Mouse (Mus musculus): ENCODE measurements around the gene Epb41l2. TPM values are rescaled to one million over a fixed set of nuclear protein-coding genes. Genes with fewer than 3 reads are reported as not detected.

Gene Epb41l2
- 17.2 and 20.6 TPM in 2 replicates for polyA plus RNA-seq (2014; fragmentation: Nextera tagmentation; extraction: Ambion mirVana)

DNA sequence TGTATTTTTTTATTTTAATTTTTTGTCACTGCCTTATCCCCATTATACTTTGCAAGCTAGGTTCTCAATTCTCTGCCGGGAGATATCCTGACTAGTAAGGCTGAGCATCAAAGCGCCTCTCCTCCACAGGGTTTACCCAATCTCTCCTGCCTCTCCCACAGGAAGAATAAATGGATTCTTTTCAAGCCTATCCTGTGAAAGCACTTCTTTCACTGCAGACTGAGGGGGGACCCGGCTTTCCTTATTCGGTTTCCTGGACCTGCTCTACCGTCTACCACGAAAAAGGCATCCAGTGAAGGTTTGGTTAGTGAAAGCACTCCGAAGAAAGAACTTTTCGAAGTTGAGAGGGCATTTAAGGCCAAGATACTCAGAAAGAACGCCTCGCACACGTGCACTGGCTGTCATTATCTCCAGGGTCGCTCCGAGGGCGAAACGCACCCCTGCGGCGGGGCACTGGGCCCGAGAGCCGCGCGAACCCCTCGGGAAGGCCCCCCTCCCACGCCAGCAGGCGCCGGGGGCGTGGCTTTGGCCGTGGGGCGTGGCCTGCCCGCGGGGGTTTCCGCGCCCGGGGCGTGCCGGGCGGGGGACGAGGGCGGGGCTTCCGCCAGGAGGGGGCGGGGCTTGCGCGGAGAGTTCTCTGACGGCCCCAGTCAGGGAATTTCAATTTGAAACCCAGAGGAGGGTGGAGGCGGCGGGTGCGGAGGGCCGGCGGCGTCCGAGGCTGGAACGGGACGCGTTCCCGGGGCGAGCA, at the start of gene Epb41l2:
TSS of gene Epb41l2 (plus strand) at position 591 of the 751 bp plus-strand sequence.
- H3K4me2 ChIP-seq (ENCODE audit: low read length) = peak within 1 kb of the TSS; percentile 85
- H3K36me3 ChIP-seq (ENCODE audit: control insufficient read depth, insufficient read depth, low read length) = no peaks in the 10 kb centered on the region
- H3K4me3 ChIP-seq (ENCODE audit: low read depth, low read length) = peak within 1 kb of the TSS; percentile 75
- 0 out of 2 replicates have a peak within 1 kb of the TSS, but pooled peaks have one; percentile 27 for H3K27ac ChIP-seq (ENCODE audit: low read depth, low read length)
- H3K9me3 ChIP-seq (replicated peaks; ENCODE audit: control insufficient read depth, low read length) = no peaks in the 10 kb centered on the region; the same call in 1 of the 2 replicates
- 1% methylated on average over 51 of the region's 55 CpGs for WGBS
- peak; percentile 94 for ATAC-seq
- DNase-seq (ENCODE audit: low spot score) = peak; percentile 80
- H3K9ac ChIP-seq (ENCODE audit: low read length) = peak within 1 kb of the TSS; percentile 78
- peaks cover 12% of the 10 kb centered on the region for H3K4me1 ChIP-seq (ENCODE audit: control insufficient read depth, insufficient read depth, low read length)
- H3K27me3 ChIP-seq (replicated peaks; ENCODE audit: control insufficient read depth, insufficient read depth, low read length) = no peaks in the 10 kb centered on the region

DNA sequence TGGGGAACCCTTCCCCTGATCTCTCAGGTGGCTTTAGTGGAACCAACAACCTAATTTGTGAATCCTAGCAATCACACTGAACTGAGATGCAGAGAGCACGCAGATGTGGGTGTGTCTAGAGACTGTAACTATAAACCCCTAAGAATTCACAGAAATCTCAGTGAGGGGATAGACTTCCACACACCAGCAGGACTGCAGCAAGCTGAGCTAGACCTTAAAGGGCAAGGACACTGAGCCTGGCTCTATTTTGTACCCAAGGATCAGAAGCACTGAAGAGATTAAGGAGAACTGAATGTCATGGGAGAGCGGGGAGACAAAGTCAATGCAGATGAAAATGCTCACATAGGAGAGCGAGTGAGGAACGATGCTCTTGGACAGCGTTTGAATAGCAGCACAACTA, 49.6 kb upstream of the Epb41l2 start:
- no peaks in the 10 kb centered on the region for H3K9me3 ChIP-seq (replicated peaks; ENCODE audit: control insufficient read depth, low read length)
- no peak overlapping the region for H3K4me2 ChIP-seq (ENCODE audit: low read length)
- H3K4me1 ChIP-seq (ENCODE audit: control insufficient read depth, insufficient read depth, low read length) = peaks cover 8% of the 10 kb centered on the region
- H3K4me3 ChIP-seq (ENCODE audit: low read depth, low read length) = no peak overlapping the region
- H3K27ac ChIP-seq (ENCODE audit: low read depth, low read length) = no peak overlapping the region
- DNase-seq (ENCODE audit: low spot score) (no peak), ATAC-seq (no peak)
- no peaks in the 10 kb centered on the region for H3K27me3 ChIP-seq (replicated peaks; ENCODE audit: control insufficient read depth, insufficient read depth, low read length)
- H3K9ac ChIP-seq (ENCODE audit: low read length) = no peak overlapping the region
- H3K36me3 ChIP-seq (ENCODE audit: control insufficient read depth, insufficient read depth, low read length) = no peaks in the 10 kb centered on the region
- 83% methylated on average over 5 of the region's 5 CpGs for WGBS

DNA sequence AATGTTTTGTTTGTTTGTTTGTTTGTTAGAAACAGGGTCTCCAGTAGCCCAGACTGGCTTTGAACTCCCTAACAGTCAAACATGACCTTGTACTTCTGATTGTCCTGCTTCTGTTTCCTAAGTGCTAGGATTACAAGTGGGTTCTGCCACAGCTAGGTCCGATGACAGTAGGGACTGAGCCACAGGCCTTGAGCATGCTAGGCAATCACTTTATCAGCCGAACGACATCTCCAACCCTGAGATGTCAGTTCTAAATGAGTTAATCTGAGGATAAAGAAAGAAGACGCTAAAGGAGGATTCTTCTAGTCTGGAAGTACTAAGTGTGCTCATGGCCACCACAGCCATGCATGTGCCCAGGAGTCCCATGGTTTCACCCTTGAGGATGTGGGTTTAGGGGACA, 48.9 kb upstream of the Epb41l2 start:
- Histone ChIP-seq H3K4me2 (ENCODE audit: low read length) (no peak overlapping the region), H3K9ac (ENCODE audit: low read length) (no peak overlapping the region), H3K27me3 (replicated peaks; ENCODE audit: control insufficient read depth, insufficient read depth, low read length) (no peaks in the 10 kb centered on the region), H3K4me3 (ENCODE audit: low read depth, low read length) (no peak overlapping the region), H3K27ac (ENCODE audit: low read depth, low read length) (no peak overlapping the region), H3K9me3 (replicated peaks; ENCODE audit: control insufficient read depth, low read length) (no peaks in the 10 kb centered on the region), H3K4me1 (ENCODE audit: control insufficient read depth, insufficient read depth, low read length) (peaks cover 8% of the 10 kb centered on the region), H3K36me3 (ENCODE audit: control insufficient read depth, insufficient read depth, low read length) (no peaks in the 10 kb centered on the region)
- WGBS = 81% methylated on average over 4 of the region's 4 CpGs
- ATAC-seq (no peak), DNase-seq (ENCODE audit: low spot score) (no peak)

DNA sequence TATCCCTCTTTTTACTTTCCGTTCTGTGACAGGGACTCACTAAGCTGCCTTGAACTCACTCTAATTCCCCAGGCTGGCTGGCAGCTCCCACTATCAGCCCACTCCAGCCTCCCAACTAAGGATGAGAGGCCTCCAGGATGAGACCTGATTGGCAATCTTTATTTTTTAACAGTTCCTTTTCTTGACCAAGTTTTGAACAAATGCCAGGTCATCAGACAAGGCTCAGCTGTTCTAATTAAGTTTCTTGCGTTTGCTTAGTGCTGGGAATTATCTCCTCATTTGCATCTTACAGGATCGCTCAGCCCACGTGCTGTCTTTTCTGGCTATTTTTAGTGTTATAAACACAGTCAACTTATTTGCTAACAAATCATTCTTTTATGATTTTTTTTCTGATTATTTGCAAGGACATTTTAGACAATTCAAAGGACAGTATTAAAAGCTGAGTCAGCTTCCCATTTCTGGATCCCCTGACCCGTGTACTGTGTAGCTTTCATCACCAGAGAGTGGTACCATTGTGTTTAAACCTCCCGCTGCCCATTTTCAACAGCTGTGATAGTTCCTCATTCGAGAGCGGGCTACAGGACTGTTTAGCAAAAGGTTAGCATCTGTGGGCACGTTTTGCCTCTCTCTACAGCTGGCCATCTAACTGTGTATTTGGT, 47.9 kb upstream of the Epb41l2 start:
- Histone ChIP-seq H3K9ac (ENCODE audit: low read length) (no peak overlapping the region), H3K27ac (ENCODE audit: low read depth, low read length) (no peak overlapping the region), H3K4me1 (ENCODE audit: control insufficient read depth, insufficient read depth, low read length) (peaks cover 8% of the 10 kb centered on the region), H3K4me3 (ENCODE audit: low read depth, low read length) (no peak overlapping the region), H3K36me3 (ENCODE audit: control insufficient read depth, insufficient read depth, low read length) (no peaks in the 10 kb centered on the region), H3K27me3 (replicated peaks; ENCODE audit: control insufficient read depth, insufficient read depth, low read length) (no peaks in the 10 kb centered on the region), H3K9me3 (replicated peaks; ENCODE audit: control insufficient read depth, low read length) (no peaks in the 10 kb centered on the region), H3K4me2 (ENCODE audit: low read length) (peak overlapping the region; percentile 21; the same call in 1 of the 2 replicates)
- peak; percentile 85 for DNase-seq (ENCODE audit: low spot score)
- peak; percentile 84 for ATAC-seq
- 8% methylated on average over 9 of the region's 9 CpGs for WGBS

DNA sequence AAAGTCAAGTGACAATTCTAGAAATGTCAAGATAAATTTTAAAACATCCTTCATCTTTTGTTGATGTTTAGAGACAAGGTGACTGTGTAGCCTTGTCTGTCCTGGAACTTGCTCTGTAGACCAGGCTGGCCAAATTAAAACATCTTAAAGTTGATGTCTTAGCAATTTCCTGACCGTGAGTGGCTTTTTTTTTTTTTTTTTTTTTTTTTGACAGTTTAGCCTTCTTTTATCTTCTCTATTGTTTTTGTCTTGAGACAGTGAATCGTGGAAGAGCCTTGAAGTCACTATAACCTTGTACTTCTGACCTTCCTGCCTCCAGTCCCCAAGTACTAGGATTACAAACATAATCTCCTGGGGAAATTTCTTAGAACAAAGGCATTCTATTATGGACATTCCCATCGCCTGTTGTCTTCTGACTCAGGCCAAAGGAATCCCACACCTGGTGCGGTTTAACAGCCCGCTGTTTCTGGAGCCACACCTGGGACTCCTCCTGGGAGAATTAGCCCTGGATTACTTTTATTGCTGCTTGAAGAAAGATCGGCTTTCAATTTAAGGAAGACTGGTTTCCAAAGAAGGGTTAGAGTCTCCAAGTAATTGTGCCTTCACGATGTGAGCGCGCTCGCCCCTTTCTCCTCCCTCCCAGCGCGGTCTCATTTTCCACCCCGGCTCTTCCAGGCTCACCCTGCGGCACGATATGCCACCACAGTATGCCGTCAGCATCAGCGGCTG, 45.6 kb upstream of the Epb41l2 start:
- ATAC-seq (no peak), DNase-seq (ENCODE audit: low spot score) (no peak)
- no peak overlapping the region for H3K27ac ChIP-seq (ENCODE audit: low read depth, low read length)
- H3K4me1 ChIP-seq (ENCODE audit: control insufficient read depth, insufficient read depth, low read length) = peaks cover 8% of the 10 kb centered on the region
- H3K9ac ChIP-seq (ENCODE audit: low read length) = no peak overlapping the region
- WGBS = 8% methylated on average over 17 of the region's 17 CpGs
- H3K9me3 ChIP-seq (replicated peaks; ENCODE audit: control insufficient read depth, low read length) = no peaks in the 10 kb centered on the region
- no peaks in the 10 kb centered on the region for H3K27me3 ChIP-seq (replicated peaks; ENCODE audit: control insufficient read depth, insufficient read depth, low read length)
- no peak overlapping the region for H3K4me3 ChIP-seq (ENCODE audit: low read depth, low read length)
- H3K36me3 ChIP-seq (ENCODE audit: control insufficient read depth, insufficient read depth, low read length) = no peaks in the 10 kb centered on the region
- H3K4me2 ChIP-seq (ENCODE audit: low read length) = no peak overlapping the region

DNA sequence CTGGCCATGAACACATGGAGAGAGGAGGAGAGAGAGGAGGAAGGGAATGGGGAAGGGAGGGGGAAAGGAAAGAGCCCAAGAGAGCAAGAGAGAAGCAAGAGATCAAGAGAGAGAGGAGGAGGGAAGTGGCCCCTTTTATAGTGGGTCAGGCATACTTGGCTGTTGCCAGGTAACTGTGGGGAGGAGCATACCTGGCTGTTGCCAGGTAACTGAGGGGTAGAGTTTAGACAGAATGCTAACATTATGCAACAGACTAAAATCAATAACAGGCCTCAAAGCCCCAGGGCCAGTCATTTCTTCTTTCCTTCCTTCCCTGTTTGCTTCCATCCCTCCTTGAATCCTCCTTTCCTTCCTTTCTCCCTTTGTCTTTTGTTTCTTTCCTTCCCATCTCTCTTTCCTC, 41.9 kb upstream of the Epb41l2 start:
- Histone ChIP-seq H3K27ac (ENCODE audit: low read depth, low read length) (no peak overlapping the region), H3K4me1 (ENCODE audit: control insufficient read depth, insufficient read depth, low read length) (no peaks in the 10 kb centered on the region), H3K27me3 (replicated peaks; ENCODE audit: control insufficient read depth, insufficient read depth, low read length) (no peaks in the 10 kb centered on the region), H3K36me3 (ENCODE audit: control insufficient read depth, insufficient read depth, low read length) (no peaks in the 10 kb centered on the region), H3K4me2 (ENCODE audit: low read length) (no peak overlapping the region), H3K4me3 (ENCODE audit: low read depth, low read length) (no peak overlapping the region), H3K9me3 (replicated peaks; ENCODE audit: control insufficient read depth, low read length) (no peaks in the 10 kb centered on the region), H3K9ac (ENCODE audit: low read length) (no peak overlapping the region)
- DNase-seq (ENCODE audit: low spot score) (no peak), ATAC-seq (no peak)

DNA sequence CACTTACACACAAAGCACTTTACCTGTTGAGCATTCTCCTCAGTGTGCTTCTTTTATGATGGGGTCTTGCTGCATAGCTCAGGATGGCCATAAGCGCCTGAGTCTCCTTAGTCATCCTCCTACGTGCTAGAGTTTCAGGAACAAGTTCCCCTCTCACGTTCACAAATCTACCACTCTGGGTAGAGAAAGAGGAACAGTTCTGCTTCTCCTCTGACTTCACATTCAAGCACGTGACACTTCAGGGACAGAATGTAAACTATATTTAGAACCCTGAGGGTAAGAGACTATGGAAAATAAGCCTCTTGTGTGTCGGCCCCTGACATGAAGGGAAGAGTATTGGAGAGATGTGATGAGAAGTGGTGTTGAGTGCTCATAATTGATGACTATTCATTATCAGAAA, 41.2 kb upstream of the Epb41l2 start:
- Histone ChIP-seq H3K9ac (ENCODE audit: low read length) (no peak overlapping the region), H3K4me2 (ENCODE audit: low read length) (no peak overlapping the region), H3K4me1 (ENCODE audit: control insufficient read depth, insufficient read depth, low read length) (no peaks in the 10 kb centered on the region), H3K9me3 (replicated peaks; ENCODE audit: control insufficient read depth, low read length) (no peaks in the 10 kb centered on the region), H3K36me3 (ENCODE audit: control insufficient read depth, insufficient read depth, low read length) (no peaks in the 10 kb centered on the region), H3K27ac (ENCODE audit: low read depth, low read length) (no peak overlapping the region), H3K4me3 (ENCODE audit: low read depth, low read length) (no peak overlapping the region), H3K27me3 (replicated peaks; ENCODE audit: control insufficient read depth, insufficient read depth, low read length) (no peaks in the 10 kb centered on the region)
- ATAC-seq = no peak
- DNase-seq (ENCODE audit: low spot score) = no peak
- 82% methylated on average over 5 of the region's 5 CpGs for WGBS

DNA sequence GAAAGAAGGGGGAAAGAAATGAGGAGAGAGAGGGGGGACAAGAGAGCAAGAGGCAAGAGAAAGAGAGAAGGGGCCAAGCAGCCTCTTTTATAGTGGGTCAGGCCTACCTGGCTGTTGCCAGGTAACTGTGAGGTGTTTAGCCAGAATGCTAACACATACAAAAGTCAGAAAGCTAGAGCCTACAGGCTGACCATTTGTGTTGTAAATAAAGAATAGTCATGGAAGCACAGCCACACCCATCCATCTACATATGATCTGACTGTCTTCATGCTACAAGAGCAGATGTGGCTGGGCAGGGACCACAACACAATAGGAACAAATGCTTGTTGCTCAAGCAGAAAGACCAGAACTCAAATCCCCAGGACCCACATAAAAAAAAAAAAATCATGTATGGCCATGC, 40.1 kb upstream of the Epb41l2 start:
- Histone ChIP-seq H3K4me2 (ENCODE audit: low read length) (no peak overlapping the region), H3K27ac (ENCODE audit: low read depth, low read length) (no peak overlapping the region), H3K27me3 (replicated peaks; ENCODE audit: control insufficient read depth, insufficient read depth, low read length) (no peaks in the 10 kb centered on the region), H3K4me3 (ENCODE audit: low read depth, low read length) (no peak overlapping the region), H3K9ac (ENCODE audit: low read length) (no peak overlapping the region), H3K36me3 (ENCODE audit: control insufficient read depth, insufficient read depth, low read length) (no peaks in the 10 kb centered on the region), H3K9me3 (replicated peaks; ENCODE audit: control insufficient read depth, low read length) (no peaks in the 10 kb centered on the region), H3K4me1 (ENCODE audit: control insufficient read depth, insufficient read depth, low read length) (no peaks in the 10 kb centered on the region)
- ATAC-seq (no peak), DNase-seq (ENCODE audit: low spot score) (no peak)

DNA sequence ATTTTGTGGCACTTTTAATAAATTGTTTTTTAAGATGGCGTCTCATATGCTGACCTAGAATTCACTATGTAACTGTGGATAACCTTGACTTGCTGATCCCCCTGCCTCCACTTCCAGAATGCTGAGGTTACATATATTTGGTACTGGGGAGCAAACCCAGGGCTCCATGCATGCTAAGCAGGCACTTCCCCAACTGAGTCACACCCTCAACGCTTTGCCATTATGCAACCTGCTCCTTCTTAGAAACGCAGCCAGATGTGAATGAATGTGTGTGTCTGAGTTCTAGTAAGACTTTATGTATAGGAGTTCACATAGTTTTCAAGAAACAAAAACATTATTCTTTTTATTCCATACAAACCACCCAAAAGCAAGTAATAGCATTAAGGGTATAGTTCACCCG, 38.4 kb upstream of the Epb41l2 start:
- Histone ChIP-seq H3K9me3 (replicated peaks; ENCODE audit: control insufficient read depth, low read length) (no peaks in the 10 kb centered on the region), H3K4me2 (ENCODE audit: low read length) (no peak overlapping the region), H3K4me3 (ENCODE audit: low read depth, low read length) (no peak overlapping the region), H3K27ac (ENCODE audit: low read depth, low read length) (no peak overlapping the region), H3K4me1 (ENCODE audit: control insufficient read depth, insufficient read depth, low read length) (no peaks in the 10 kb centered on the region), H3K27me3 (replicated peaks; ENCODE audit: control insufficient read depth, insufficient read depth, low read length) (no peaks in the 10 kb centered on the region), H3K36me3 (ENCODE audit: control insufficient read depth, insufficient read depth, low read length) (no peaks in the 10 kb centered on the region), H3K9ac (ENCODE audit: low read length) (no peak overlapping the region)
- ATAC-seq (no peak), DNase-seq (ENCODE audit: low spot score) (no peak)
- 85% methylated on average over 4 of the region's 4 CpGs for whole genome bisulfite sequencing

All from forebrain, embryonic 14.5 days (tissue).